Mouse (Mus musculus) layer of hippocampus, postnatal 36 days (tissue): ENCODE data around the gene Grifin. TPM values are rescaled to one million over a fixed set of nuclear protein-coding genes. Genes with fewer than 3 reads are reported as not detected.

ENCODE experiments used
- DNase-seq, 2 experiments: peaks; one replicate each; pipeline ENCODE4 v3.0.0; 2022
- total RNA-seq, 2 experiments: library from RNA; stranded (reverse); gene quantifications; 2 replicates each; pipeline ENCODE4 v1.2.3; 2021

The Grifin gene
- total RNA-seq, 2 experiments from 2014 or later, result 0.62 TPM; not detected in 1

DNA sequence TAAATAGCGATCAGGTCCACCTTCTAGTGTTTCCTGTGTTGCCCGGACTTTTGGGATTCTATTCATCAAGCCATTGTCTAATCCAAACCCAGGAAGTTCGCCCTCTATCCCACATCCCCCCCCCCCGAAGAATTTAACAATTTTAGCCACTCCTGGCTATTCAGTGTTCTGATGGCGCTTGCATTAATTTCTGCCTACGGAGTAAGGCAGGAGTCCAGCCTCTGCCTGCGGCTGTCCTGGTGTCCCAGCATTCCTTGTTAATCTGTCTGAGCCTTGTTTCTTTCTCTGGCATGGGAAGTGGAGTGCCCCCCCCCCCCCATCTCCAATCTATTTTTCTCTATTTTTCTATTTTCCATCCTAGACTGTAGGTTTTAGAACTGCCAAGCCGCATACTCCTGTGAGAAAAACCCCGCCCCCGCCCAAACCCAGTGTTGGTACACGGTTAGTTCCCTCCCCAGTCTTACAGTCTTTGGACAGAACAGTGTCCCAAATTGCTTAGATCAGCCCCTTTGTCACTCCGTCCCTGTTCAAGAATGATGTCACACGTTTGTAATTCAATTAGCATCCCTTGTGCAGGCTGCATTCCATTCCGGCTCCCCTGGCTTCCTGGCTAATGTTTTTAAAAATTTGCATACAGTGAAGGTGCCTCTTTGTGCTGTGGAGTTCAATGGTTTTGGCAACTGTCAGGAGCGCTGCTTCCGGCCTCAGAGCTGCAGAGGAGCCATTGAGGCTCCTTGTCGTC lies 15.4 kb downstream of the Grifin start:
- peak in 1 of 2 experiments; percentile 49 for DNase-seq

DNA sequence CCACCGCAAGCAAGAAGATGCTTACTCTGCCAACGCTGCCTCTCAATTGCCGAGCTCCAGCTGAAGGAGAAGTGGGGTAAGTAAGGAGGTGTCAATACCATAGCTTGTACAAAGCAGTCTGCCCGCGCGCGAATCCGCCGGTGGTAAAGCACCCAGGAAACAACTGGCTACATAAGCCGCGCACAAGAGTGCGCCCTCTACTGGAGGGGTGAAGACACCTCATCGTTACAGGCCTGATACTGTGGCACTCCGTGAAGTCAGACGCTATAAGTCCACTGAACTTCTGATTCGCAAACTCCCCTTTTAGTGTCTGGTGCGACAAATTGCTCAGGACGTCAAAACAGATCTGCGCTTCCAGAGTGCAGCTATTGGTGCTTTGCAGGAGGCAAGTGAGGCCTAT lies 18.5 kb downstream of the Grifin start:
- no peak for DNase-seq

- DNase-seq, result no peak
These were observed 19.2 kb downstream of the Grifin start for GRCm38 (mm10) chr5:140545651-140546050.

- DNase-seq, result peak; percentile 78 to 82
These were observed 21.9 kb downstream of the Grifin start for GRCm38 (mm10) chr5:140542811-140543575.

DNA sequence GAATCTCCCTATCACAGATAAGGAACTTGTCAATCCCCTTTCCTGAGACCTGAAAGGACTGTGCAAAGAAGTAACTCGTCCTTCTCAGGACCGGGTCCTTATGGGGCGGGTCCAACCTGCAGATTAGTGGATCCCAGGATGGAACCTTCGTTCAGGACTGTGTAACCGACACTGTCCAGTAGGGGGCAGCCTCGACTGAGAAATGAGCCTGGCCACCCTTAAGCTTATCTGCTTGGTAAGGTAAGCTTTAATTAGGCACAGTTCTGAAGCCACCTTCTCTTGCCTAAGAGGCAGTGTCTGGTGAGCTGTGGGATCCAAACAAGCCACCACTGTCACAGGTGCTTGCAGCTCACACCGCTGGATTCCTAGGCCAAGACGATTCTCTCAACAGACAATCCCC lies 24.8 kb downstream of the Grifin start:
- DNase-seq, result peak; percentile 69 to 76

- no peak for DNase-seq
These were observed 26.7 kb downstream of the Grifin start for GRCm38 (mm10) chr5:140538111-140538683.

DNA sequence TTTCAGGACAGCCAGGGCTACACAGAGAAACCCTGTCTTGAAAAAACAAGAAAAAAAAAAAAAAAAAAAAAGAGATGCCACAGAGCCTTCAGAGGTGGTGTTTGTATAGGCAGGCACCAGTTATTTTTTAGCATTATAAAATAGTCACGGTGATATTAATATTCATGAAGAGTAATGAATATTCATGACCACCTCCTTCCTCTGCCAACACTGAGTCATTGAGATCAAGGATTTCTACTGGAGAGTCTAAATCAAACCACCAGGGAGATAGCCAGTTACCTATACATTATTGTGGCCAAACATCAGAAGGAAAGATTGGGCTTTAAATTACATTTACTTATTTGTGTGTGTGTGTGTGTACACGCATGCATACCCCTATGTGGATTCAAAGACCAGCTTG lies 38.1 kb downstream of the Grifin start:
- no peak for DNase-seq

- no peak for DNase-seq
These were observed 43.7 kb downstream of the Grifin start for GRCm38 (mm10) chr5:140521196-140521595.

DNA sequence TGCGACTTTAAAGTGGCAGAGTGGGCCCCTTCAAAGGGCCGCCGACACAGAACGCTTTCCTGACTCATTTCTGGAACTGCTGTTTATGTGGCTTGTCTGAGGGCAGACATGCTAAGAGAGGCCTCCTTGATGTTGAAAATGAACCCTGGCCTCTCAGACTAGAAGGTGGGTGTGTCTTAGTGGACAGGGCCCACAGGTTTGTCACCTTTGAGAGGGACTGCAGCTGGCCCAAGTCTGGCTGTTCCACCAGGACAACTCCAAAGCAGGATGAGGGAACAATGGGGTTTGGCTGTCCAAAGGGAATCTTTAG lies 47.0 kb downstream of the Grifin start:
- no peak for DNase-seq

DNA sequence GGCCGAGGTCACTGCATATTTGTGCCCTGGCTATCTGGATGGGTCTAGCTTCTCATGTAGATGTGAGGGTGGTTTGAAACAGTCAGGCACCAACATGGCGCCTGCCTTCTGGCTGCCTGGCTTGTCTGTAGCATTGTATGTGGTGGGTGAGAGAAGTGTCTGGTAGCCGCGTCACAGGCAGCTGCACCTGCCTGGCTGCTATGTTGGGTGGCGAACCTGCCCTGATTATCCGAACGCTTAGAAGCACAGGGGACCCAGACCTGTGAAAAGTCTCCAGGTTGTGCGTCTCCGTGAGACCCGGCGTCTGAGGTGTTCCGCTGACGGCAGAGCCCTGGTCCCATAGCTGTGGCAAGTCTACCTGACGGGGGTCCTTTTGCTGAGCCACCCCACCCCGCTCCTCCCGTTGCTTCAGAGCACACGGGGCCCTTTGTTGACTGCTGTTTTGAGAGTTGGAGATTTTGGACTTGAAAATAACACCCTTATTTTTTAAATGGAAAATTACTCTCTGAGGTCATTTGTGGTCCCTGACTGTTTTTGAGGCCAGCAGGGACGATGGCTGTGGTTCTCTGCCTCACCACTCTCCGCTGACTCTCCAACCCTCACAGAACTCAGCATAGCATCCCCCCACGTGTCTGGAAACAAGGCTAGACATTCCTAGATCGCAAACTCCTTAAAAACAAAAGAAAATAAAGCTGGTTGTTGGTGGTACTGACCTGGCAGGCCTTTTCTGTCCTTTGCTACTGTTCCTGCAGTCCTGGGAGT lies 47.5 kb downstream of the Grifin start:
- no peak for DNase-seq

DNA sequence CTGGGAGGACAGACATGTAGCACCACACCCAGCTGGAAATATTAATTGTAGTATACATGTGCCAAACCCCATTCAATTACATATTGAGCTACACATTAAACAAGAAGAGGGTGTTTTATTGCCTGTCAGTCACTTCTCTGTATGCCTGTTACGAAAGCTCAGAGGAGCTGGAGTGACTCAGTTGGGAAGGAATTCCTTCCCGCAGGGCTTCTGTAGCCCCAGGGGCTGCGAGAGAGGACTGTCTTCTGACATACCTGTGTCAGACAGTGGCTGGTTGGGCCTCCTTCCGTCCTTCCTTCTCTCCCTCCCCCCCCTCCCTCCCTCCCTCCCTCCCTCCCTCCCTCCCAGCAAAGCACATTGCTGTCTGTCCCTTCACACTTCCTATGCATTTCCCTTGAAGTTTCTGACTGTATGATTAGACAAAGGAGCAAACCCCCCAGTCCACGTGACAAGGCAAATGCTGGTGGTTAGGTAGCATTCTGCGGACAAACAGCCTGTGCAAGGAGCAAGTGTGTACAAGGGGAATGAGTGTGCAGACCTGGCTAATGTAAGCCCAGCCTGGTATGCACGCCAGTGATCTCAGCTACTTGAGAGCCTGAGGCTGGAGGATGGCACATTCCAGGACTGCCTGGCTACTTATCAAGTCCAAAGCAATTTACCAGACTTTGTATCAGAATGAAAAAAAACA lies 49.9 kb downstream of the Grifin start:
- DNase-seq, result no peak

DNA sequence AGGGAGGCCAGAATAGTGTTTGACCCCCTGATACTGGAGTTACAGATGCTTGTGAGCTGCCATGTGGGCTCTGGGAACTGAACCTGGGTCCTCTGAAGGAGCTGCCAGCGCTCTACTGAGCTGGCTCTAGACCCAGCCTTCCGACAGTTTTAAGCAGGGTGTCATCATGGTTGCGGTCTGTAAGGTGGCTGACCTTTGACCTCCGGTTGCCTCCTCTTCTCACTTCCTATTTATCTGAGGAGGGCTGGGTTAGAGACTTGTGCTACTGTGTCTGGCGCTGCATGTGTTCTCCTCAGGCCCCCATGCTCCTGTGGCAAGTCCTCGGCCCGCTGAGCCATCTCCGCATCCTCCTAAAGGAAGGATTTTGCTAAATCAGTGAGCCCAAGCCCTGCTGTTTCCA lies 51.0 kb downstream of the Grifin start:
- DNase-seq, result no peak

Other genes starting within 250 kb of the Grifin start
- gene Mad1l1, start 243.5 kb downstream of the Grifin start, total RNA-seq, result 10 to 100 TPM; 15.2 to 16.3 TPM
- gene Nudt1, start 243.4 kb downstream of the Grifin start, total RNA-seq, result 1 to 10 TPM; 4.0 to 5.6 TPM
- 1 to 10 TPM; 9.6 to 9.9 TPM for gene Mrm2, start 233.2 kb downstream of the Grifin start, total RNA-seq
- gene Snx8, start 175.8 kb downstream of the Grifin start, total RNA-seq, result 10 to 100 TPM; 11.4 to 11.6 TPM
- 10 to 100 TPM; 89.9 to 95.7 TPM for gene Eif3b, start 145.7 kb downstream of the Grifin start, total RNA-seq
- gene Gm4869, start 119.4 kb downstream of the Grifin start, total RNA-seq, result not detected
- 10 to 100 TPM; 18.9 to 19.2 TPM for gene Chst12, start 59.5 kb downstream of the Grifin start, total RNA-seq
- 10 to 100 TPM; 20.3 to 30.8 TPM for gene Lfng, start 42.2 kb upstream of the Grifin start, total RNA-seq
- 100 to 1,000 TPM; 191 to 221 TPM for gene Ttyh3, start 84.0 kb upstream of the Grifin start, total RNA-seq
- 10 to 100 TPM; 48.7 to 66.2 TPM for gene Iqce, start 137.3 kb upstream of the Grifin start, total RNA-seq
- gene Brat1, start 139.9 kb upstream of the Grifin start, total RNA-seq, result 10 to 100 TPM; 19.5 to 21.0 TPM
- 10 to 100 TPM; 12.1 to 13.0 TPM for gene Amz1, start 159.1 kb upstream of the Grifin start, total RNA-seq